Mouse (Mus musculus) right cerebral cortex, postnatal 25 days (tissue): ENCODE data around the gene Cdc6.
"Not testable (repeated sequence)": the region's sequence is repeated elsewhere in the genome, so short reads cannot be mapped to it uniquely, and the experiment has no call there.

ENCODE experiments used
- DNase-seq: peaks from one replicate; pipeline ENCODE4 v3.0.0; 2022

The Cdc6 gene

DNA sequence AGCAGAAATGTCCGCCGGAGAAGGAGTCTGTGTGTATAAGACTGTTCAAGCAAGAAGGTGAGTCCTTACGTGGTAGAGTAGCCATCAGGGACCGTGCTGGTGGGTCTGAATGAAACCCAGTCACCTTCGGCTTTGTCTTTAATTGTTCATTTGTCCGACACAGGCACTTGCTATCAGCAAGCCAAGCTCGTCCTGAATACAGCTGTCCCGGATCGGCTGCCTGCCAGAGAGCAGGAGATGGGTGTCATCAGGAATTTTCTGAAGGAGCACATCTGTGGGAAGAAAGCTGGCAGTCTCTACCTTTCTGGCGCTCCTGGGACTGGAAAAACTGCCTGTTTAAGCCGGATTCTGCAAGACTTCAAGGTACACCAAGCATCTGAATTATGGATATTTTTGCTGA is 2.8 kb downstream of the Cdc6 start:
- no peak for DNase-seq

DNA sequence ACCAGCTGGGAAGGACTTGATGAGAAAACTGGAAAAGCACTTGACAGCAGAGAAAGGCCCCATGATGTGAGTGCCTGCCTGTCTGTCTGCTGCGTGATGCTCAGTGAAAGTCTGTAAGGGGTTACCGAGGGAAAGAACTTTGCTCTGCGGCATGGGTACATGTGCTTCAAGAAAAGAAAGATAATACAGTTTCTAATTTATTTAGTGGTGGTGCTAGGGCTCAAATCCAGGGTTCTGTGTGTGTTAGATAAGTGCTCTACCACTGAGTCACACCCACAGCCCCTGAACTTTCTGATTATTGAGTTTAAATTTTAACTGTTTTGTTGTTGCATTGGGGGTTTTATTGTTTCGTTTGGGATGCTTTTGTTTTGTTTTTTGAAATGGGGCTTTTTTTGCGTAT is 3.9 kb downstream of the Cdc6 start:
- no peak for DNase-seq

DNA sequence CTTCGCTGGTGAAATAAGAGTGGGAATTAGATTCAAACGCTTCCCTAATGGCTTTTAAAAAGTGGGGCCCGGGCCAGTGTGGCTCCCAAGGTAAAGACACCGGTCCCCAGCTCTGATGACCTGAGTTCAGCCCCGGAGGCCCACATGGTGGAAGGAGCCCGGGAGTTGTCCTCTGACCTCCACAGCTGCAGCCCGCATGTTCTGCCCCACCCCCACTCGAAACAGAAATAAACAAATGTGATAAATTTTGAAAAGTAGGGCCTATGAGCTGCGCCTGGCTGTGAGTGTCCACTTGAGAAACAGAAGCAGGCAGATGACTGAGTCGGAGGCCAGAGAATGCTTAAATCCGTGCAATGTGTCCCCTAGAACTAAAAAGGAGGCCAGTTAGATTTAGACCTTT is 6.6 kb downstream of the Cdc6 start:
- DNase-seq = no peak

- not testable (repeated sequence) for DNase-seq
These were observed 8.8 kb downstream of the Cdc6 start for GRCm38 (mm10) chr11:98916376-98916775.

DNA sequence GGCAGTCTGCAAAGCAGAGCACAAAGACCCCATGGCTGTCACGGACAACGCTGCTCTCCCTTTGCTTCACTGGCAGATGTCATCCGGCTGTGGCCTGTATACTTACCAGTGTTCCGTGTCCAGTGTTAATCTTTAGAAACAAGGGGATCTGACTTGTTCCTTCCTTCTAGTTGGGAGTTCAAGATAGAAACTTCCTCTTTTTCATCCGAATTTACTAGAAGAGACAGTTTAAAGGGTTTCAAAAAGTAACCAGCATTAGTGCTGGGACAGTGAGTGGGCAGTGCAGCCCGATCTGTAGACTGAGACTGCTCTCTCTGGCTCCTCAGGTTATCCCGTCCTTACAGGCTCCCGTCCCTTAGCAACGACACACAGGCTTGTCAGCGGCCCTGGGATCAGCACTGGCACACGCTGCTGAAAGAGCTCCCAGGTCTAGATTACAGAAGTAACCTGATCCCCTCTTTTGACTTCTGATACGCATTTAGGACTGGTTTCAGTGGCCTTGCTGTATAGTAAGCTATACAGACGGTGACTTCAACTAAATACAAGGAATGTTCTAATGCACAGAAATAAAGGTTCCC is 9.9 kb downstream of the Cdc6 start:
- DNase-seq = no peak

GRCm38 (mm10) chr11:98918231-98918630 is 10.6 kb downstream of the Cdc6 start:
- no peak for DNase-seq

DNA sequence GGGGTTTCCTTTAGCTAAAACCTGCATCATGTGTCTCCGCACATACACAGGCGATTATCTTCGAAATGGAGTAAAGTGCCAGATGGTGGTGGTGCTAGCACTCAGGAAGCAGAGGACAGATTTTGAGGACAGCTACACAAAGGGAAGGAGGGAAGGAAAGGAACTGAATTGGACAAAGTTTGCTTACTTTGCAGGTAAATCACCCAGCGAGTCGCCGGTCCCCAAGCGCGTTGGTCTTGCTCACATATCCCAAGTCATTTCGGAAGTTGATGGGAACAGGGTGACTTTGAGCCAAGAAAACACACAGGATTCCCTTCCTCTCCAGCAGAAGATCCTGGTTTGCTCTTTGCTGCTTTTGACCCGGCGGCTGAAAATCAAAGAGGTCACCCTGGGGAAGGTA is 11.4 kb downstream of the Cdc6 start:
- no peak for DNase-seq

DNA sequence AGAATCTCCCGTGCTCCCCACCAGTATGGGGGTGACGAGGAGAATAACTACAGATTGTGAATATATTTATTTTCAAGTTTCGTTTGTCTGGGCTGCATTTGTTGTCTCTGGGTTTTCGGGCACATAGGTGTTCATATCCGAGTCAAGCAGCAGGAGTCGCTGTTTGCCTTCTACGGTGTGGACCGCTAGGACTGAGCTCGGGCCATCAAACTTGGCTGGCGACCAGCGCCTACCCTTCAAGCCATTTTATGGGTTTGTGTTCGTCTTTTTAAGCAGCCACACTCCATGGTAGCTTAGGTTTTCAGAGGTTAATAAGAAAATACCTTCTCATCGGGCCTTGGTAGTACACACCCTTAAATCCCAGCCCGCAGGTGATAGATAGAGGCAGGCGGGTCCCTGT is 14.2 kb downstream of the Cdc6 start:
- not testable (repeated sequence) for DNase-seq

DNA sequence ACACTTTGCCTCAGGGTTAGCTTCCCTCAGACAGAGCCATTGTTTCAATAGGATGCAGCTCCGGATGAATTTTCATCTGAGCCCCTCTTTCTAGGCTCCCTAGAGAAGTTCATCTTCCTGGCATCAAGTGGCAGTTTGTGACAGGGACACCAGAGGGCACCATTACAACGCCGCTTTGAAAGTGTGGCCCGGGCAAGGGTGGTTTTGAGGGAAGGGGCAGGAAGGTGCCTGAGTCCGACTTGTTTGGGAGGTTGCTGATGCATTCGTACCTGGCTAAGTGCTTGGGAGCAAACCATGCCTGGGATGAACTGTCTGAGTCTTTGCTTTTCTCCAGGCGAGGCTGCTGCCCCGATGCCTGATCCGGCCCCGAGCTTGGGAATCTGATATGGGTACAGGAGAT is 14.7 kb downstream of the Cdc6 start:
- not testable (repeated sequence) for DNase-seq

DNA sequence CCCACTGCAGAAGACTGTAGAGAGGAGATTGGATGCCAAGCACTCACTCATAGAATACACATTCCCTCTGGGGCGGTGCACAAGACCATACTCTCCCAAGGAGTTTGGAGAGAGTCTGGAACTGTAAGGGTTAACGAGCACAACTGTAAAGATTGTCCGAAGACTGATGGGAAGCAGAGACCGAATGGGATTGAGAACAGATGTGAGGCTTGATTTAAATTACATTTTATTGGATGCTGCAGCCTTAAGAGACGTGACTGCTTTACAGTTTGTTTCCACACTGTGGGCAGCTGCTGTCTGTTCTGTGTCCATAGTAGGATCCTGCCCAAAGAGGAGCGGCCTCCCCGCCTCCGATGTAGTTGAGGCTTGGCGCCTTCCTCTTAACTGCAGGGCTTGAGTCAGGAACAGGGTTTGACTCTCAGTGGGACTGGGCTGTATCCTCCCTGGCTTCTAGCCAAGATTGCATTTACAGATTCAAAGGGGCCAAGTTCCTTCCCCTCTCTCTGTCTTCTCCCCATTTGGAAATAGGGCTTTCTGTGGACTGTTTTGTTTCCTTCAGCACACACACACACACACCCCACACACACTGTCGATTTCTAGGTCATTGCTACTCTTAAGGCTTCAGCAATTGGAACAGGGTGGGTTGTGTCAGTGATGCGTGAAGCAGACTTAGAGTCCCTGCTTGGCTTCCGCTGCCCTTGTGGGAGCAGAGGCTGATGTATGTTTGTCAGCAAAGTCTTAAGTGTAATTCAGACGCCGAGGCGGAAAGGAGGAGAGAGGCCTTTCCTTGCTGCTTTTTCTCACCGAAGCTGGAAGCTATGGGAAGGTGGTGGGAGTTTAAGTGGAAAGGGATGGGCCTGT is 15.5 kb downstream of the Cdc6 start:
- not testable (repeated sequence) for DNase-seq

- no peak for DNase-seq
These were observed 17.1 kb downstream of the Cdc6 start for GRCm38 (mm10) chr11:98924633-98925175.

GRCm38 (mm10) chr11:98925265-98925721 is 17.7 kb downstream of the Cdc6 start:
- no peak for DNase-seq

- no peak for DNase-seq
These were observed 18.3 kb downstream of the Cdc6 start for GRCm38 (mm10) chr11:98925868-98926311.

GRCm38 (mm10) chr11:98926553-98926952 is 19.0 kb downstream of the Cdc6 start:
- no peak for DNase-seq

GRCm38 (mm10) chr11:98927438-98928076 is 20.0 kb downstream of the Cdc6 start, which contains the start of gene Rara:
Gene Rara (plus strand): TSS chr11:98927818.
- no peak for DNase-seq

DNA sequence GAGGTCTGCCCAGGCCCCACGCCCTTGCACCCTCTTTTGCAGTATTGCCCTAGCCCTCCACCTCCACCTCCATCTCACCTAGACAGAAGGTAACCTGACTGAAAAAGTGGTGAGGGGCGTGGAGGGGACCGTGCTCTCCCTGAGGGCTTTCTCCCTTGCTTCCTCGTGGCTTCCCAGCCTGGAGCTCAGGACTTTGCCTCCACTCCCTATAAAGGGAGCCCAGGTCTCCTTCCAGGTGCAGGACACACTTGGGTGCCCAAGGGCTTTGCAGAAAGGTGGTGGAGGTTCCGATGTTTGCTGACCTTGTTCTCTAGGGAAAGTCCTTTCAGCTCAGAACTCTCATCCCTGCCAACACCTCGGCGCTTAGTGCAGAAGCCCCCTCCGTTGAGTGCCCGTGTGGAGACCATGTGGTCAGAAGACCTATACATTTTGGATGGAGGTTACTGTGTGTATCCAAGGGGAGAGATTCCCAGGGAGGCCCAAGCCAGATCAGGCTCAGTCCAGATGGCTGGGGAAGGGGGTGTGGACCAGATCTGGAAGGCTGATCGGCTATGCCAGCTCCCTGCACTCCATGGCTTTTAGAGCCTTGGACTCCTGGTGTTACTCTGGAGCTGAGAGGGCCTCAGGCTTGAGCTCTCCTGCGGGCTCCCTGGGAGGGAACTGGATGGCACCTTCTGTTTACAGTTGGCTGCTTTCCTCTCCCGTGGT is 20.7 kb downstream of the Cdc6 start:
- no peak for DNase-seq

DNA sequence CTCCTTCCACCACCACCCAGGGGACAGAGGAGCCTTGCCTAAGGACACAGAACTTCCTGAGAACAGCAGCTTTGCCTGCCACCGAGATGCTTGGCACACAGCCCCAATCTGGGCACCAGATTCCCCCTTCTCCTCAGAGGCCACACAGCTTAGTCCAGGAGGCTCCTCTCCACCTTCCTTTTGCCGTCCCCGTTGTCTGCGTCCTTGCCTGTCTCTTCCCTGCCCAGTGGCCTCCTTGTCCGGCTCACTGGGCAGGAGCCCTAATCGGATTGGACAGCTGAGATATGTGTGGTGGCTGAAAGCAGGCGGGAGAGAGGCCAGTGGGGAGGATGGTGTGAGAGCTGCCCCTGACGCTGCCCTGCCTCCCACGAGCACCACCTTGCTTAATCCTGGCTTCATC is 21.9 kb downstream of the Cdc6 start:
- DNase-seq = no peak

DNA sequence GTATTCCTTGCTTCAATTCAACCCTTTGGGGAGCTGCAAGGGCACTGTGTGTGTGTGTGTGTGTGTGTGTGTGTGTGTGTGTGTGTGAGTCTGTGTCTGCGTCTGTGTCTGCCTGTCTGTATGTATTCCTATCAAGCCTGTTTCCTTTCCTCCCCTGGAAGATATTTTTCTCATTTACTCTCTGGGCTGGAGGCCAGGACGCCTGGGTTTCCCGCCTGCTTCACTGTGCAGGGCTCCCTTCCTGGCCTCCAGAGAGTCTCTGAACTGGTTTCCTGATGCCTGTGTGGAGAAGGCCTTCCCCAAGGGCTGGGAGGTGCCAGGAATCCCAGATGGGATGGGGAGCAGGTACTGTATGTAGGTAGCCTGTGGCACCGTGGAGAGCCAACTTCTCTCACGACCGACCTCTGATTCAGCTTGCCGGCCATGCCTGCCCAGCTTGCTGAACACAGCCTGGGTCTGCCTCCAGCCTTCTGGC is 22.6 kb downstream of the Cdc6 start:
- no peak for DNase-seq

- no peak for DNase-seq
These were observed 23.3 kb downstream of the Cdc6 start for GRCm38 (mm10) chr11:98930773-98931512.

DNA sequence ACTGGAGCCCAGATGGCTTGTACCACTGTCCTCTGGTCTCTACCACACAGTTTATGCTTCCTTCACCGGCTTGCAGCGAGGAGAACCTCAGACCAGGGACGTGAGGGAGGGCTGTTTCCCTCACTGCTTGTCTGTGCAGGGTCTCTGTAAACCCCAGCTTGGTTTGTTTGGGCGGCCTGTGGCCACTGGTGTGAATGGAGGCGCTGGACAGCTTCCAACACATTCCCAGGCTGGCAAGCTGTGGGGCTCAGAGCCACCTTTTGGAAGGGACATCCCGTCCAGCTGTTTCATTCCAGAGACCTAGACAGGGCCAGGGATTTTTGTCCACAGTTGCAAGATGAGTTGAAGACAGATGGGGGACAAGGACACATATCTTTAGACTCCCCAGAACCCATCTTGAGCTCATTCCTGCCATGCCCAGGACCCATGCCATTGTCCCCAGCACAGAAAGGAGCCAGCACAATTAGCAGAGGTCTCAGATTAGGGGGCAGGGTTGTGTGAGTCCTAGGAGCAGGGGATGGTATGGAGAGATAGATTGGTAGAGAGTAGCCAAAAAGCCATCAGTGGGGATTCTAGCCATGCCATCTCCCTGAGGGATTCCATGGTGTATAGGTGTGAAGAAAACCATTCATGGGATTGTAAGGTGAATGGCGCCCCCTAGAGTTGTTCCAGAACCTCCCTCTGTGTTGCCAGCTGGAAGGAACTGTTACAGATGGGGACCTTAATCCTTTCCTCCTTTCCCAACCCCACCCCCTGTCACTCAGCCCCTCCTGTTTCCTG is 24.1 kb downstream of the Cdc6 start:
- DNase-seq = no peak
